Mouse (Mus musculus) MEL (cell line): ENCODE measurements around the gene Smyd5. TPM values are rescaled to one million over a fixed set of nuclear protein-coding genes. Genes with fewer than 3 reads are reported as not detected.

Experiments
- DNase-seq: peaks from one replicate; pipeline ENCODE4 v3.0.0; 2011; ENCODE audit warnings: low read depth, low spot score
- H3K27ac ChIP-seq: 2 replicates; pipeline ENCODE4 v1.5.1; 2012; ENCODE audit warnings: low read depth, mild to moderate bottlenecking, control low read depth, low read length, moderate library complexity; ENCODE audit not compliant: control insufficient read depth
- H3K27me3 ChIP-seq, 2 experiments: fragments of 150-350 bp in 1 of 2; sonication (generic) in 1 of 2; 2 replicates each; pipeline ENCODE4 v1.6.1; 2012; ENCODE audit warnings: low read length in 2 of 2, mild to moderate bottlenecking in 2 of 2, improper control_type of control experiment in 1 of 2, moderate library complexity in 1 of 2; ENCODE audit not compliant: insufficient read depth in 2 of 2, control insufficient read depth in 1 of 2
- H3K36me3 ChIP-seq, 2 experiments: 2 replicates each; pipeline ENCODE4 v1.6.1; 2012 to 2014; ENCODE audit warnings: low read length in 2 of 2, improper control_type of control experiment in 1 of 2, inconsistent platforms in 1 of 2, mild to moderate bottlenecking in 1 of 2; ENCODE audit not compliant: insufficient read depth in 2 of 2, control insufficient read depth in 1 of 2
- H3K4me1 ChIP-seq, 2 experiments: fragments of 150-350 bp in 1 of 2; sonication (generic) in 1 of 2; 2 replicates each; pipeline ENCODE4 v1.6.1; 2012; ENCODE audit warnings: low read length in 2 of 2, improper control_type of control experiment in 1 of 2, mild to moderate bottlenecking in 1 of 2; ENCODE audit not compliant: insufficient read depth in 2 of 2, control insufficient read depth in 1 of 2
- H3K4me3 ChIP-seq, 2 experiments: fragments of 150-350 bp in 1 of 2; sonication (generic) in 1 of 2; 2 replicates each; pipeline ENCODE4 v1.5.1; 2012; ENCODE audit warnings: low read depth in 2 of 2, low read length in 2 of 2, mild to moderate bottlenecking in 2 of 2, moderate library complexity in 2 of 2, control low read depth in 1 of 2, improper control_type of control experiment in 1 of 2; ENCODE audit not compliant: control insufficient read depth in 1 of 2, insufficient read depth in 1 of 2
- H3K79me2 ChIP-seq: 2 replicates; pipeline ENCODE4 v1.6.1; 2012; ENCODE audit warnings: mild to moderate bottlenecking, low read length, moderate library complexity; ENCODE audit not compliant: control insufficient read depth, poor library complexity, insufficient read depth
- H3K9ac ChIP-seq: 2 replicates; pipeline ENCODE4 v1.6.1; 2012; ENCODE audit warnings: low read depth, mild to moderate bottlenecking, control low read depth, low read length, moderate library complexity; ENCODE audit not compliant: control insufficient read depth, poor library complexity, severe bottlenecking
- H3K9me3 ChIP-seq: fragments of 150-350 bp; sonication (generic); replicated peaks from 2 replicates; pipeline ENCODE4 v1.6.1; 2012; ENCODE audit warnings: mild to moderate bottlenecking, low read length, improper control_type of control experiment, moderate library complexity; ENCODE audit not compliant: insufficient read depth
- CHD2 ChIP-seq: IDR thresholded peaks from 2 replicates; pipeline ENCODE4 v1.6.1; 2011; ENCODE audit warnings: low read length, improper control_type of control experiment
- CTCF ChIP-seq, 3 experiments: IDR thresholded peaks in 2 of 3; conservative IDR thresholded peaks in 1 of 3; 2 replicates each; pipeline ENCODE4 v1.5.1; 2011 to 2012; ENCODE audit warnings: low read length in 3 of 3, low read depth in 2 of 3, mild to moderate bottlenecking in 2 of 3, improper control_type of control experiment in 1 of 3, inconsistent platforms in 1 of 3, mixed read lengths in 1 of 3, moderate library complexity in 1 of 3; ENCODE audit not compliant: control insufficient read depth in 1 of 3, insufficient read depth in 1 of 3, poor library complexity in 1 of 3, severe bottlenecking in 1 of 3
- E2F4 ChIP-seq: IDR thresholded peaks from 2 replicates; pipeline ENCODE4 v1.6.1; 2011; ENCODE audit warnings: low read depth, low read length, improper control_type of control experiment, borderline replicate concordance
- EP300 ChIP-seq, 2 experiments: IDR thresholded peaks; 2 replicates each; pipeline ENCODE4 v1.6.1; 2011; ENCODE audit warnings: improper control_type of control experiment in 2 of 2, low read length in 2 of 2, low read depth in 1 of 2, mild to moderate bottlenecking in 1 of 2
- ETS1 ChIP-seq: IDR thresholded peaks from 2 replicates; pipeline ENCODE4 v1.6.1; 2012; ENCODE audit warnings: low read depth, mild to moderate bottlenecking, inconsistent platforms, low read length, improper control_type of control experiment, moderate library complexity
- GABPA ChIP-seq: IDR thresholded peaks from 2 replicates; pipeline ENCODE4 v1.6.1; 2012; ENCODE audit warnings: low read depth, mild to moderate bottlenecking, inconsistent platforms, low read length, improper control_type of control experiment, moderate library complexity
- MAZ ChIP-seq: IDR thresholded peaks from 2 replicates; pipeline ENCODE4 v1.6.1; 2012; ENCODE audit warnings: low read depth, mild to moderate bottlenecking, inconsistent platforms, low read length, improper control_type of control experiment
- MEF2A ChIP-seq: IDR thresholded peaks from 2 replicates; pipeline ENCODE4 v1.6.1; 2014; ENCODE audit warnings: low read depth, mild to moderate bottlenecking, inconsistent platforms, low read length, improper control_type of control experiment; ENCODE audit not compliant: poor library complexity, insufficient replicate concordance, severe bottlenecking; ENCODE audit errors: extremely low read depth
- MYC ChIP-seq: IDR thresholded peaks from 2 replicates; pipeline ENCODE4 v1.6.1; 2011; ENCODE audit warnings: low read depth, mild to moderate bottlenecking, low read length, improper control_type of control experiment, moderate library complexity
- POLR2A ChIP-seq, 2 experiments: IDR thresholded peaks; 2 replicates each; pipeline ENCODE4 v1.6.1; 2011 to 2012; ENCODE audit warnings: low read length in 2 of 2, mild to moderate bottlenecking in 2 of 2, control low read depth in 1 of 2, improper control_type of control experiment in 1 of 2, low read depth in 1 of 2, moderate library complexity in 1 of 2; ENCODE audit not compliant: control insufficient read depth in 1 of 2, insufficient read depth in 1 of 2, poor library complexity in 1 of 2
- TAL1 ChIP-seq: IDR thresholded peaks from 2 replicates; pipeline ENCODE4 v1.6.1; 2012; ENCODE audit warnings: mild to moderate bottlenecking, inconsistent platforms, low read length, moderate library complexity, mixed read lengths
- TBP ChIP-seq: IDR thresholded peaks from 2 replicates; pipeline ENCODE4 v1.8.0; 2011; ENCODE audit warnings: low read depth, low read length, improper control_type of control experiment
- USF1 ChIP-seq: IDR thresholded peaks from 2 replicates; pipeline ENCODE4 v1.6.1; 2014; ENCODE audit warnings: low read depth, mild to moderate bottlenecking, inconsistent platforms, low read length, improper control_type of control experiment, moderate library complexity
- ZMIZ1 ChIP-seq: IDR thresholded peaks from 2 replicates; pipeline ENCODE4 v1.6.1; 2012; ENCODE audit warnings: low read depth, mild to moderate bottlenecking, inconsistent platforms, low read length, improper control_type of control experiment, moderate library complexity
- polyA plus RNA-seq, 2 experiments: library from polyadenylated mRNA; stranded (reverse) in 1 of 2; unstranded in 1 of 2; fragments of >175 nt in 1 of 2; fragments of >200 nt in 1 of 2; gene quantifications; 2 replicates each; pipeline versions ENCODE4 v1.2.1 to v1.2.4; 2012; ENCODE audit warnings: low replicate concordance in 2 of 2, low read depth in 1 of 2; ENCODE audit not compliant: insufficient read length in 2 of 2, insufficient read depth in 1 of 2, missing spikeins in 1 of 2
- total RNA-seq: library from RNA; depleted of rRNA; stranded (reverse); fragments of 300-350 nt; gene quantifications from 2 replicates; pipeline ENCODE4 v1.2.3, GENCODE M21; 2012

Smyd5 gene
- total and polyA plus RNA-seq, 3 experiments: 102 to 113 TPM; not detected in 1

DNA sequence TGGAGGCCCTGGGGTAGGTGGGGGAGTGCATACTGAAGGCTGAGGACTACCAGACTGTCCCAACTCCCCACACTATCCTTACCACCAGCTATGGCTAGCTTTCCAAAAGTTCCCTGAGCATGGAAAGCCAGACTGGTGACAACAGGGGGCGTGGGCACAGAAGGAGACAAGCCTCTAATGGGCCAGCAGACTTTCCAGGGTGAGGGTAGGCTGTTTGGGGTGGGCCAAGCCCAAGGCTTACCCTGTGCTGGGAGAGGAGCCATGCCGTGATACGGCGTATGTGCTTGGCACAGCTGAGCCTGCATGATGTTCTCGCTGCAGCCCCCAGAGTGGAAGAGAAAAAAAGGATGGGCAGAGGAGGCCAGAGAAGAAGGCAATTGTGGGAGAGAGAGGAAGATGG lies 48.2 kb downstream of the Smyd5 start:
- H3K27me3 ChIP-seq: no peaks in the 10 kb centered on the region
- TF ChIP-seq ETS1 (no peak), EP300 (IDR thresholded peaks at IDR 0.05; ENCODE audit: low read depth in 1 of 2, low read length in 2 of 2) (no peak), TAL1 (no peak), USF1 (no peak), GABPA (no peak), ZMIZ1 (no peak), CHD2 (no peak), MAZ (no peak)
- TF ChIP-seq, all 39 proteins: peak for 0
- H3K4me3 ChIP-seq: no peak overlapping the region

DNA sequence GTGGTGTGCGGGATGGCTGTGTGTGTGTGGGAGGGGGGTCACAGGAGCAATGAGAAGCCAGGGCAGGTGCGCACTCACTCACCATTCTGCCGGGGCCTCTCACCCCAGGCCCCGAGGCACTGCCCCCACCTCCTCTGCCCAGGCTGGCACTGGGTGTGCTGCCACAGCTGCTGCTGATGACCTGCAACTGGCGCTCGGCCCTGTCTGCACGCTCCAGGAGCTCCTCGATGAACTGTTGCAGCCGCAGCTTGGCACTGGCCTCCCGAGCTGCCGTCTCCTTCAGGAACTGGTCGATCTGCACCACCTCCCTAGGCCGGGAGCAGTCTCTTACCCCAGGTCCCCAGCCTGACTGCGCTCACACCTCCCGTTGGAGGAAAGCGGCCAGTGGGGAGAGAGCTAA lies 48.9 kb downstream of the Smyd5 start:
- Histone ChIP-seq H3K4me1 (no peaks in the 10 kb centered on the region), H3K9me3 (no peaks in the 10 kb centered on the region), H3K9ac (no peak overlapping the region), H3K27me3 (no peaks in the 10 kb centered on the region), H3K27ac (no peak overlapping the region), H3K36me3 (no peaks in the 10 kb centered on the region), H3K79me2 (no peaks in the 10 kb centered on the region), H3K4me3 (no peak overlapping the region)
- DNase-seq: no peak
- TF ChIP-seq POLR2A (IDR thresholded peaks at IDR 0.05; ENCODE audit: control insufficient read depth in 1 of 2, insufficient read depth in 1 of 2, low read depth in 1 of 2, low read length in 2 of 2, poor library complexity in 1 of 2): no peak

More for the DNA sequence above, 48.2 kb downstream of the Smyd5 start:
- Histone ChIP-seq H3K9me3 (no peaks in the 10 kb centered on the region), H3K4me1 (no peaks in the 10 kb centered on the region), H3K27ac (no peak overlapping the region), H3K79me2 (no peaks in the 10 kb centered on the region), H3K36me3 (no peaks in the 10 kb centered on the region), H3K9ac (no peak overlapping the region)
- DNase-seq: no peak

DNA sequence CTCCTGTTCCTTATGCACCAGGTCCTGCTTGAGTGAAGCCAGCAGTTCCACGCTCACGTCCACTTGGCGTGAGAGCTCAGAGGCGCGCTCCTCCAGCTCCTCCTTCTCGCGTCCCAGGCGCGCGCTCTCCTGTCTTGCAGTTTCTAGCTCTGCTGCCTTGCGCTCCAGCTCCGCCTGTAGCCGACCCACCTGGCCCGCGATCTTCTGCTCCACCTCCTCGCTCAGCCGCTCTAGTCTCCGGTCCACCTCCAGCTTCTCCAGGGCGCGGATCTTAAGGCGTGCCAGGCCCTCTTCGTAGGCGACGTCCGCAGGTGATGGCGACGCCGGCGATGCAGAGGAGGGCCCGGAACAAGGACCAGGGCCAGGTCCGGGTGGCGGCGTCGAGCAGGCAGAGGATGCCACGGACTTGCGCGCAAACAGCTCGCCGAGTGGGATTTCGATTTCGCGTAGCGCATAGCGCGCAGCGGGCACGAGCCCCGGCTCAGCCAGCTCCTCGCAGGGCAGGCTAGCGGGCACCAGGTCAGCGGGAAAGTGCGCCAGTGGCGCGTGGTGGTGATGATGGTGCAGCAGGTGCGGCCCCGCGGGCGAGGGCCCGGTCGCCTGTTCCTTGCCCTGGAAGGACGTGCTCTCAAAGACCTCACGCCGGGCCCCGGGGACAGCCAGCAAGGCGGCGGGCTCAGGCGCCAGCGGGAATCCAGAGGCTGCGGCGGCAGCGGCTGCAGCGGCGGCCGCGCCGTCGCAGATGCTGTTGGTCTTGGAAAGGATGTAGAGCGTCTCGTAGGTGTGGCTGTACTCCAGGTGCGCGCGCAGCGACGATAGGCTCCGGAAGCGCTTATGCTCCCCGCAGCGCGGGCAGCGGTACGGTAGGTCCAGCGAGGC lies 52.3 kb downstream of the Smyd5 start:
- H3K4me1 ChIP-seq: no peaks in the 10 kb centered on the region
- H3K4me3 ChIP-seq: no peak overlapping the region
- no peak for DNase-seq
- no peaks in the 10 kb centered on the region for H3K36me3 ChIP-seq
- H3K27ac ChIP-seq: no peak overlapping the region
- H3K9me3 ChIP-seq: no peaks in the 10 kb centered on the region
- no peaks in the 10 kb centered on the region for H3K79me2 ChIP-seq
- no peak overlapping the region for H3K9ac ChIP-seq
- TF ChIP-seq E2F4: no peak
- TF ChIP-seq MYC: no peak
- TF ChIP-seq TBP: no peak
- TF ChIP-seq MEF2A: no peak
- TF ChIP-seq CTCF (IDR thresholded peaks at IDR 0.05 in 2 of 3, conservative IDR thresholded peaks at IDR 0.05 in 1 of 3; ENCODE audit: control insufficient read depth in 1 of 3, insufficient read depth in 1 of 3, low read depth in 2 of 3, low read length in 3 of 3, poor library complexity in 1 of 3, severe bottlenecking in 1 of 3): no peak
- H3K27me3 ChIP-seq: no peaks in the 10 kb centered on the region
